Mouse (Mus musculus) urinary bladder, adult 2 months (tissue): ENCODE results near the gene Ghrhr. TPM values are rescaled to one million over a fixed set of nuclear protein-coding genes. Genes with fewer than 3 reads are reported as not detected.

Experiments
- DNase-seq: peaks from one replicate; pipeline ENCODE4 v3.0.0; 2022; ENCODE audit warnings: low spot score
- polyA plus RNA-seq: library from polyadenylated mRNA; depleted of rRNA; stranded (reverse); fragments of >200 nt; gene quantifications from 2 replicates; pipeline ENCODE4 v1.2.3, GENCODE M21; 2012; rRNA removed

The Ghrhr gene
- not detected in 2 replicates for polyA plus RNA-seq

GRCm38 (mm10) chr6:55376076-55376475 is at the start of gene Ghrhr:
Ghrhr (plus strand) TSS chr6:55376295.
- no peak for DNase-seq

GRCm38 (mm10) chr6:55326299-55326698 is 49.8 kb upstream of the Ghrhr start:
- no peak for DNase-seq

GRCm38 (mm10) chr6:55327326-55327725 is 48.8 kb upstream of the Ghrhr start:
- no peak for DNase-seq

GRCm38 (mm10) chr6:55328179-55328578 is 47.9 kb upstream of the Ghrhr start:
- DNase-seq, result no peak

- DNase-seq, result no peak
Measured at GRCm38 (mm10) chr6:55331315-55331714, 44.8 kb upstream of the Ghrhr start.

GRCm38 (mm10) chr6:55332100-55332772 is 43.9 kb upstream of the Ghrhr start:
- DNase-seq, result no peak

GRCm38 (mm10) chr6:55332773-55333109 is 43.4 kb upstream of the Ghrhr start:
- DNase-seq, result no peak

GRCm38 (mm10) chr6:55335989-55336514 is 40.0 kb upstream of the Ghrhr start, which contains the start of gene Aqp1:
Aqp1 (plus strand) TSS chr6:55336432.
- peak; percentile 51 for DNase-seq

- no peak for DNase-seq
Measured at GRCm38 (mm10) chr6:55337242-55337641, 38.9 kb upstream of the Ghrhr start.

- no peak for DNase-seq
Measured at GRCm38 (mm10) chr6:55338077-55338476, 38.0 kb upstream of the Ghrhr start.

GRCm38 (mm10) chr6:55338934-55339825 is 36.9 kb upstream of the Ghrhr start:
- DNase-seq, result no peak

GRCm38 (mm10) chr6:55341688-55342087 is 34.4 kb upstream of the Ghrhr start:
- no peak for DNase-seq

GRCm38 (mm10) chr6:55342328-55342727 is 33.8 kb upstream of the Ghrhr start:
- no peak for DNase-seq

- peak; percentile 12 for DNase-seq
Measured at GRCm38 (mm10) chr6:55343446-55343845, 32.6 kb upstream of the Ghrhr start.

GRCm38 (mm10) chr6:55344291-55345016 is 31.6 kb upstream of the Ghrhr start:
- DNase-seq, result peak; percentile 16

- peak; percentile 17 for DNase-seq
Measured at GRCm38 (mm10) chr6:55345264-55345663, 30.8 kb upstream of the Ghrhr start.

GRCm38 (mm10) chr6:55346491-55346890 is 29.6 kb upstream of the Ghrhr start:
- DNase-seq, result peak; percentile 19

GRCm38 (mm10) chr6:55347711-55348571 is 28.2 kb upstream of the Ghrhr start:
- DNase-seq, result no peak

GRCm38 (mm10) chr6:55349231-55349630 is 26.9 kb upstream of the Ghrhr start:
- DNase-seq, result no peak

GRCm38 (mm10) chr6:55350383-55350952 is 25.6 kb upstream of the Ghrhr start:
- DNase-seq, result no peak

- no peak for DNase-seq
Measured at GRCm38 (mm10) chr6:55351712-55352111, 24.4 kb upstream of the Ghrhr start.
